Mouse (Mus musculus): Measurements from ENCODE around the gene Fam53a. TPM values are rescaled to one million over a fixed set of nuclear protein-coding genes. Genes with fewer than 3 reads are reported as not detected.

Gene Fam53a
- 5.3 and 5.7 TPM in 2 replicates for polyA plus RNA-seq (2012)

GRCm38 (mm10) chr5:33629301-33629987, at the start of gene Fam53a, which contains the start of gene Gm9903:
Fam53a (minus strand) TSS chr5:33629635.
Gm9903 (plus strand) TSS chr5:33629925.
- H3K27me3 ChIP-seq (ENCODE audit: control insufficient read depth), result no peaks in the 10 kb centered on the region
- peaks cover 28% of the 10 kb centered on the region for H3K36me3 ChIP-seq (ENCODE audit: control insufficient read depth)
- TF ChIP-seq GATA1 (IDR thresholded peaks at IDR 0.05; ENCODE audit: low read length), result no peak
- TF ChIP-seq TAL1 (IDR thresholded peaks at IDR 0.05; ENCODE audit: low read length), result no peak
- H3K4me3 ChIP-seq (replicated peaks), result peak within 1 kb of the TSS; percentile 88
- H3K4me1 ChIP-seq (ENCODE audit: control insufficient read depth), result peaks cover 49% of the 10 kb centered on the region
- no peaks in the 10 kb centered on the region for H3K9me3 ChIP-seq (ENCODE audit: control insufficient read depth, low read length)

DNA sequence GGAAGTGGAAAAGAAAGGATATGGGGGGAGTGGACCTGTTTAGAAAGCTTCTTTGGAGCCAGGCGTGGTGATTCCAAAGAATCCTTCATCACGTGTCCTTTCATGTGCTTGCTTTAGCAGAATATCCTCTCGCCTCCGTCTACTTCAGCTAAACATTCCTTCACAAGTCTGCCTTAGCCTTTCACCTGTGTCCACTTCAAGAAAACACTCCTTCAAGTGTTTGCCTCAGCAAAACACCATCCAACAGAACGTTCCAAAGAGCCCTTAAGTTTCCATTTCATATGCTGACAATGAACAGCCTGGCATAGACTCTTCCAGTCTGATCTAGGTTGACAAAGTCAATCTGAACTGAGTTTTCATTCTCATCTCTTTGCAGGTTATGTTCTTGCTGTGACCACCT, 48.8 kb upstream of the Fam53a start:
- Histone ChIP-seq H3K27me3 (ENCODE audit: control insufficient read depth) (no peaks in the 10 kb centered on the region), H3K9me3 (ENCODE audit: control insufficient read depth, low read length) (no peaks in the 10 kb centered on the region), H3K4me3 (replicated peaks) (no peak overlapping the region), H3K4me1 (ENCODE audit: control insufficient read depth) (peaks cover 23% of the 10 kb centered on the region), H3K36me3 (ENCODE audit: control insufficient read depth) (peaks cover 15% of the 10 kb centered on the region)
- TF ChIP-seq GATA1 (IDR thresholded peaks at IDR 0.05; ENCODE audit: low read length) (no peak), TAL1 (IDR thresholded peaks at IDR 0.05; ENCODE audit: low read length) (no peak)

GRCm38 (mm10) chr5:33675964-33676363, 46.5 kb upstream of the Fam53a start:
- H3K4me1 ChIP-seq (ENCODE audit: control insufficient read depth), result peaks cover 8% of the 10 kb centered on the region
- peaks cover 37% of the 10 kb centered on the region for H3K36me3 ChIP-seq (ENCODE audit: control insufficient read depth)
- H3K4me3 ChIP-seq (replicated peaks), result no peak overlapping the region
- no peaks in the 10 kb centered on the region for H3K9me3 ChIP-seq (ENCODE audit: control insufficient read depth, low read length)
- TF ChIP-seq TAL1 (IDR thresholded peaks at IDR 0.05; ENCODE audit: low read length), result no peak
- no peak for TF ChIP-seq GATA1 (IDR thresholded peaks at IDR 0.05; ENCODE audit: low read length)
- H3K27me3 ChIP-seq (ENCODE audit: control insufficient read depth), result no peaks in the 10 kb centered on the region

GRCm38 (mm10) chr5:33674439-33674838, 45.0 kb upstream of the Fam53a start:
- no peak for TF ChIP-seq TAL1 (IDR thresholded peaks at IDR 0.05; ENCODE audit: low read length)
- TF ChIP-seq GATA1 (IDR thresholded peaks at IDR 0.05; ENCODE audit: low read length), result no peak
- Histone ChIP-seq H3K36me3 (ENCODE audit: control insufficient read depth) (peaks cover 53% of the 10 kb centered on the region), H3K27me3 (ENCODE audit: control insufficient read depth) (no peaks in the 10 kb centered on the region), H3K4me1 (ENCODE audit: control insufficient read depth) (peaks cover 5% of the 10 kb centered on the region), H3K4me3 (replicated peaks) (no peak overlapping the region), H3K9me3 (ENCODE audit: control insufficient read depth, low read length) (no peaks in the 10 kb centered on the region)

DNA sequence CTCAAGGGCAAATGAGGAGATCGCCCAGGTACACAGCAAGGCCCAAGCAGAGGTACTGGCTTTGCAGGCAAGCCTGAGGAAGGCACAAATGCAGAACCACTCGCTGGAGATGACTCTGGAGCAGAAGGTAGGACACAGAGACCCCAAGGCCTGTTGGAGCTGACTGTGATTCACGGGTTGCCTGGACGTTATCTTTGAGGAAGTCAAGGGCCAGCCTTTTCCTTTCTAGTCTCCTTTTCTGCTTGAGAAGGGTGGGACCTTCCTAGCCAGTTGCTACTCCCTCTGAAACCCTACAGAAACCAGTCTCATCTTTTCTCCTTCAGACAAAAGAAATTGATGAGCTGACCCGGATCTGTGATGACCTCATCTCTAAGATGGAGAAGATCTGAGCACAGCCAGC, 42.2 kb upstream of the Fam53a start:
- TF ChIP-seq GATA1 (IDR thresholded peaks at IDR 0.05; ENCODE audit: low read length) (no peak), TAL1 (IDR thresholded peaks at IDR 0.05; ENCODE audit: low read length) (no peak)
- Histone ChIP-seq H3K9me3 (ENCODE audit: control insufficient read depth, low read length) (no peaks in the 10 kb centered on the region), H3K36me3 (ENCODE audit: control insufficient read depth) (peaks cover 81% of the 10 kb centered on the region), H3K27me3 (ENCODE audit: control insufficient read depth) (no peaks in the 10 kb centered on the region), H3K4me1 (ENCODE audit: control insufficient read depth) (peaks cover 5% of the 10 kb centered on the region), H3K4me3 (replicated peaks) (no peak overlapping the region)

- peaks cover 98% of the 10 kb centered on the region for H3K36me3 ChIP-seq (ENCODE audit: control insufficient read depth)
- no peaks in the 10 kb centered on the region for H3K27me3 ChIP-seq (ENCODE audit: control insufficient read depth)
- H3K4me3 ChIP-seq (replicated peaks), result no peak overlapping the region
- H3K4me1 ChIP-seq (ENCODE audit: control insufficient read depth), result no peaks in the 10 kb centered on the region
- no peak for TF ChIP-seq GATA1 (IDR thresholded peaks at IDR 0.05; ENCODE audit: low read length)
- TF ChIP-seq TAL1 (IDR thresholded peaks at IDR 0.05; ENCODE audit: low read length), result no peak
- H3K9me3 ChIP-seq (ENCODE audit: control insufficient read depth, low read length), result no peaks in the 10 kb centered on the region
Observed at GRCm38 (mm10) chr5:33668223-33668622, 38.8 kb upstream of the Fam53a start.

DNA sequence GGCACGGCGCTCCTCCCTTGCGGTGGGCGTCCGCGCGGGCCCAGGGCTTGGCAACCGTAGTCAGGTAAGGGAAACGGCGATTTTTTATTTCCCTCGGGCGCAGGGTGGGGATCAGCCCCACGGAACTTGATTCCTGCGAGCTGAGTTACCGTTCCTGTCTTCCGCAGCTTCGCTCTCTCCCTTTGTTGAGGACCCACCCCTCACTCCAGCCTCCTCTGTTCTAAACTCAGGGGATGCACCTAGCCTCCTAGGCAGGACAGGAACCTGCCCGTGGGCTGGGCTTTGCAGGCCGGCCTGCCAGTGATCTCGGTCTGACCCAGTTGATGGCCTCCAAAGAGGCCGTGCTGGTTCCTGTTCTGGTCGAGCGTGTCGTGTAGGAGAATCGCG, 29.2 kb upstream of the Fam53a start:
- H3K27me3 ChIP-seq (ENCODE audit: control insufficient read depth), result no peaks in the 10 kb centered on the region
- H3K4me1 ChIP-seq (ENCODE audit: control insufficient read depth), result peaks cover 61% of the 10 kb centered on the region
- peak overlapping the region; percentile 87 for H3K4me3 ChIP-seq (replicated peaks)
- TF ChIP-seq TAL1 (IDR thresholded peaks at IDR 0.05; ENCODE audit: low read length) (no peak), GATA1 (IDR thresholded peaks at IDR 0.05; ENCODE audit: low read length) (no peak)
- no peaks in the 10 kb centered on the region for H3K9me3 ChIP-seq (ENCODE audit: control insufficient read depth, low read length)
- peaks cover 74% of the 10 kb centered on the region for H3K36me3 ChIP-seq (ENCODE audit: control insufficient read depth)

DNA sequence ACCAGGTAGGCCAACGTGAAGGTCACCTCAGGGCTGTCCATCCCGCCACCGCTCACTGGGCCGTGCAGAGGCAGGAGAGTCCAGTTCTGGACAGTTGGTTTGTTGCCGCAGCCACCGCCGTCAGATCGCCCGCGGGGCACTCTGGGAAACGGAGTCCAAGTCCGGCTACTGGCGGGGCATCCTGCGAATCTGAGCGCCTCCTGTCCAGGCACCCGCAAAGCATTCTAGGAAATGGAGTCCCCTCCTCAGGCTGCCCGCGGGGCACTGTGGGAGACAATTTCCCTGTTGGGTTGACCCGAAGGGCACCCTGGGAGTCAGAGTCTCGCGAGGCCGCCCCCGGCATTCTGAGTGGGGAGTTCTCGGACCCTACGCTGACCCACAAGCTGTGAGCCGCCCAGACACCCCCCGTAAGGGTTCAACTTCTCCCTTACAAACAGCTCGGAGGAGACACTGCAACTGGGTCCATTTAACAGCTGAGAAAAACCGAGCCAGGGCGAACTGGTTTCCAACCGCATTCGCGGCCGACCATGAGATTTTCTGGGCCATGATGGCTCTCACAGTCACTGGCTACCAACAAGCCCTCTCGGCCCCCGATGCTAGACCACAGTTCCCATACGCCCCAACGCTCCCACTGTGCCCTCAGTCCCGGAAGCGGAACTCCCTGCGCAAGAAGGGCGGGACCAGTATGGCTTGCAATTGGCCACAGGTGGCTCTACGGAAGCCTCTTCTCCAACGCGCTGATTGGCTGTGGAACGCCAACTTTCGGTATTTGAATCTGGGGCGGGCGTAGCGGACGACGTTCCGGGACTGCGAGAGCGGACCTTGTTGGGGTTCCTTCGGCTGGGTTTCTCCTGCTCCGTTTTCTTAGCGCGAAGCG, 28.6 kb upstream of the Fam53a start, which contains the start of the genes Tacc3 and Tmem129:
Gene Tacc3, plus strand, starts transcription at position 342 of the 877 bp plus-strand sequence.
Gene Tmem129, minus strand, starts transcription at position 630 of the 877 bp plus-strand sequence.
- TF ChIP-seq TAL1 (IDR thresholded peaks at IDR 0.05; ENCODE audit: low read length), result no peak
- TF ChIP-seq GATA1 (IDR thresholded peaks at IDR 0.05; ENCODE audit: low read length), result no peak
- Histone ChIP-seq H3K36me3 (ENCODE audit: control insufficient read depth) (peaks cover 77% of the 10 kb centered on the region), H3K4me1 (ENCODE audit: control insufficient read depth) (peaks cover 68% of the 10 kb centered on the region), H3K9me3 (ENCODE audit: control insufficient read depth, low read length) (no peaks in the 10 kb centered on the region), H3K27me3 (ENCODE audit: control insufficient read depth) (no peaks in the 10 kb centered on the region), H3K4me3 (replicated peaks) (peak within 1 kb of the TSS; percentile 87)

DNA sequence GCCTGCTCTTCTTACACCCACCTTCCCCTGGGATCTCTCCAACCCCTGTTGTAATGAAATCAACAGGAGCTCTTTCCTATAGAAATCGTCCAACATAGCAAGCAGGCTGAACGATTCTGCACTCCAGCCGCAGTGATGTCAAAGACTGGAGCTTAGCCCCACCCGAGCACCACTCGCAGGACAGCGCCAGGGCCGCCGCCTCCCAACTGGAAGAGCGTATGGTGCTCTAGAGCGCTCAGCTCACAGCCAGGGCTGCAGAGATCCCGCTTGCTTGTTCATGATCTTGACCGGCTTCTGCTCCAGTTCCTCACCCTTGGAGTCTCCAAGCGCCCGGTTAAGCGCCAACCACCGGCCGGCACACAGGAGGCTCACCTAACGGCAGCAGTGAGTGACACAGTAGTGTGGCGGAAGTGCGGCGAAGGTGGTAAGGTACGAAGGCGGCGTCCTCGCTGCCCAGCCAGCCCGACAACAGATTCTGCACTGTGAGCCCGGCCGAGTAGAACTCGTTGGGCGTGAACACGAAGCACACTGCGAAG, 27.9 kb upstream of the Fam53a start:
- H3K27me3 ChIP-seq (ENCODE audit: control insufficient read depth), result no peaks in the 10 kb centered on the region
- H3K4me1 ChIP-seq (ENCODE audit: control insufficient read depth), result peaks cover 75% of the 10 kb centered on the region
- H3K9me3 ChIP-seq (ENCODE audit: control insufficient read depth, low read length), result no peaks in the 10 kb centered on the region
- TF ChIP-seq GATA1 (IDR thresholded peaks at IDR 0.05; ENCODE audit: low read length) (no peak), TAL1 (IDR thresholded peaks at IDR 0.05; ENCODE audit: low read length) (no peak)
- peak overlapping the region; percentile 87 for H3K4me3 ChIP-seq (replicated peaks)
- peaks cover 73% of the 10 kb centered on the region for H3K36me3 ChIP-seq (ENCODE audit: control insufficient read depth)
